Mouse (Mus musculus): Measurements from ENCODE around the gene Brd2.

GRCm38 (mm10) chr17:34127475-34127874, 5.0 kb upstream of the Brd2 start:
- TF ChIP-seq CTCF (IDR thresholded peaks at IDR 0.05; ENCODE audit: extremely low read depth, insufficient read depth, low read length) = no peak
- TF ChIP-seq POLR2A (IDR thresholded peaks at IDR 0.05; ENCODE audit: extremely low read depth, insufficient read depth, low read length) = no peak
